Mouse (Mus musculus): ENCODE data around the gene Pla2g16.

The Pla2g16 gene

DNA sequence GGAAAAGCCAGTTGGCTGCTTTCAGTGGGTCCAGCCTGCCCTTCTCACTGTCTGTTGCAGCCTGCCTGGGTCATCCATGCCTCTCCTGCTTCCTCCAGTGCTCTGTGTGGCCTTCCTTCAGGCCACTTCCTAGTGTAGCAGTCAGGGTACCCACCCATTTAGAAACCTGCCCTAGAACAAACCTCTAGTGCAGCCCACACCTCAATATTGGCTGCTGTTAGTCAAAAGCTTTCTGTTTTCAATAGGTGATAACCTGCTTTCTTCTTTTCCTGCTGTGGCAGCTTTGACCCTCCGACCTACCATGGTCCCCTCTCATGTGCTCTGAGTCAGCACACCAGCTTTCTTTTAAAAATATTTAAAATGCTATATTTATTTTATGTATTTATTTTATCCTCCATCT, 7.2 kb downstream of the Pla2g16 start:
- DNase-seq (ENCODE audit: low spot score), result no peak

DNA sequence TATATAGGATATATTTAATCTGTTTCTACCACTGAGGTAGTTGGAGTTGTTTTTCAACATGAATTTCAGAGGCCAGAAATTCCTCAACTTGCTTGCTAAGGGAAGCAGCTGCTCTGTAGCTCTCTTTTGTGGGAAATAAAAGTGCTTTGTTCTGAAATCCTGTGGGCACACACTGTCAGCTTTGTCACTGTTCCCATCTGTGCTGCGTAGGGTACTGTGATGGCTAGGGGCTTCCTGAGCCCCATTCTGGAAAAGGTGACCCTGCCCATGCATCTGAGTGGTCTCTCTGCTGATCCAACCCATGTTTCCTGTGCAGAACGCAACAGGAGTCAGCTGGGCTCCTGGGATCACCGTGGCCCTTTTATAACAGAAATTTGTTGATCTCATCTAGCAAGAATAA, 9.6 kb downstream of the Pla2g16 start:
- no peak for DNase-seq (ENCODE audit: low spot score)

DNA sequence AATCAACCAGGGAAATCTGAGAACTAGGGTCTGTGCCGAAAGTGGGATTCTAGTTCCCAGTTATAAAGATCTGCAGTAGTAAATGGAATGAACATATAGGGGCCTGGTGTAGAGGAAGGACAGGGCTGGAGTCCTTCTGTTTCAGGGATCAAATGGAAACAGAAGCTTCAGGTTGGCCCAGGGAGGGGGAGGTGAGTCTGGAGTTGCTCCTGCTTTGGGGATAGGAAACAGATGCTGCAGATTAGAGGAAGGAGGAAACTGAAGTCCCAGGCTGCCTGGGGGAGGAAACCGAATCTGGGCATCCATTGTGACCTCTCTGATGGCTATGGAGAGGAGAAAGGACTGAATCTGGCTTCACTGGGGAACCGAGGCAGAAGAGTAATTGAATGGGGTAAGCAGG, 11.1 kb downstream of the Pla2g16 start:
- DNase-seq (ENCODE audit: low spot score), result no peak

DNA sequence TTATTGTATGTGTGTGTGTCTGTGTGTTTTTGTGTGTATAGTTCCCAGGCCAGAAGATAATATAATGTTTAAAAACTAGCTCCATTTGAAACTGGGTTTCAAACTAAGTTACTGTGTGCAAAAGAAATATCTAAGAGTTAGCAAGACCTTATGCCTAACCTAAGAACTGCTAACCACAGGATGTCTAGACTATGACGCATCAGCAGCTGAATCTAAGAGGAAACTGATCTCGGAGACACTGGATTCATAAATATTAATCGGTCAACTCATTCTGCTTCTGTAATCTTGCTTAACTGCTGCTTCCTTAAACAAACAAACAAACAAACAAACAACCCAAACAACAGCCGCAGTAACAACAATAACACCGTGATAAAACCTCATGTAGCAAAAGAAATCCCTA, 12.4 kb downstream of the Pla2g16 start:
- DNase-seq (ENCODE audit: low spot score), result no peak

DNA sequence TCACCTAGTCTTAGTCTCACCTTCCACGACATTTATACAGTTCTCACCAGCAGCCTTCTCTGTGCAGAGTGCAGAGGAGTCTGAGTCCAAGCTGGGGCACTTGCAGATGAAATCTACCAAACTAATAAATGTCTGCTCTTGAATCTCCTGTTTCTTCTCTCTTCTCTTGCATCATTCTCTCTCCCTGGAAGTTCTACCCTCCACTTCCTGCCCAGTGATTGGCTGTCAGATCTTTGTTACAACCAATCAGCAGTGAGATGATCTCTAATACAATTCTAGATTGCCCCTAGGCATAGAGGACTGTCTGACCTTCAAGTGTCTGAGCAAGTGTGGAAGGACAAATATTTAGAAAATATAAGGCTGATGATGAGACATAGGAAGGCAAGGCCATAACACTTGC, 18.9 kb downstream of the Pla2g16 start:
- no peak for DNase-seq (ENCODE audit: low spot score)

DNA sequence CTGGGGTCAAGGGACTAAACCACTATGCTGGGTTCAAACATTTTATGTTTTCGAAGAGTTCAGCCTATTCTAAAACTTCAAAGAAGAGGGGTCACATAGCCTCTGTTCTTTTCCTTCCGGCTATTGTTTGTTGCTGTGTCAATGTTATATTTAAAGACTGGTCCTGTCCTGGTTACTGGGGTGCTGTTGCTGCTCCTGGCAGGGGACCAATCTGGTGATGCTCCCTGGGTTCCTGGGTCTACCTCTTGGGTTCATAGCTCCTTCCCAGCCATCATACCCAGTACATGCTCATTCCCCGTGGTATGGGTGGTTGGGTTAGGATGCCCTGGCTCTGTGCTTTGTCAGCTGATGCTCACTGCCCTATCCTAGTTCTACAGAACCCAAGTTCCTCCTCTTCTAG, 20.5 kb downstream of the Pla2g16 start:
- DNase-seq (ENCODE audit: low spot score), result no peak

DNA sequence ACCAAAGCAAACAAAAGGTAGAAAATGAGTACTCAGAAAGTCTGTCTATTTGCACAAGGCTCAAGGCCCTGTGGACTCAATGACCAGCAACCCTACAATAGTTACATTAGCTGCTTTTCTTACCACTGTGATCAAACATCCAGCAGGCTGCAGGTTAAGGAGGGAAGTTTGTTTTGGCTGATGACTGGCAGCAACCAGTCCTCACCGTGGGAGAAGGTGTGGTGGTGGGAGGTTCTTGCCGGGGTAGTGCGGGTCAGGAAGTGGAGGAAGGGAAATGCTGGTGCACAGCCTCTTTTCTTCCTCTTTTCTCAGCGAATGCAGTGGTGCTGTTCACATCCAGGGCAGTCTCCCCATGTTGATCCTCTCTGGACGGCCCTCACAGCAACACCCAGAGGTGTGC, 23.8 kb downstream of the Pla2g16 start:
- DNase-seq (ENCODE audit: low spot score), result no peak

DNA sequence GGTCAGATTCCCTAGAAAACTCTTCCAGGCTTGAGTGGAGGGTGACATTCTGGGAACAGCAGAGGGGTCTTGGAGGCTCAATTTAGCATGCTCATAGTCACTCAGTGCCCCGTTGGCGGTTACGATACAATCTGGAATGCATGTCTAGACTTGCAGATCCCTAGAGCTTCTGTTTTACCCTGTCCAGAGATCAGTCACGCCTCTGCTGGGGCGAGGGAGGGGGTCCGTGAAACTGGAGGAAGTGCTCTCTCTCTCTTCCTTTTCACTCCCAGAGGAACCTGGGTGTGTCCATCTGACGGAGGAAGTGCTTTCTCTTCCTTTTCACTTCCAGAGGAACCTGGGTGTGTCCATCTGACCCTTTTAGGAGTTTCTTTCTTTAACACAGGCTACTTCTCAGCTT, 25.8 kb downstream of the Pla2g16 start:
- no peak for DNase-seq (ENCODE audit: low spot score)

DNA sequence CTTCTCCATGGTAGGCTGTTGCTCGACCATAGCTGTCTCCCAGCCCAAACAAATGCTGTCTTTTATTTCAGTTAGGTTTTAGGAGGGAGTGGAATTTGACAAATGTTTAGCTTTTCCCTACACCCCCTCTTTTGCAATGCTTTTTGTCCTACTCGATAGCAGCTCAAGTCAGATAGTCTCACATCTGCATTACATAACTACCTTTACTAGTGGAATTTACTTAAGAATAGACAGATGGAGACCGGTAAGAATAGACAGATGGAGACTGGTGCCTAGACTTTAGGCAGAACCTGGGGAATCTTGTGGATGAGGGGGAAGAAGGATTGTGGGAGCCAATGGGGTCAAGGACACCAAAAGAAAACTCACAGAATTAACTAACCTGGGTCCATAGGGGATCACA, 26.3 kb downstream of the Pla2g16 start:
- no peak for DNase-seq (ENCODE audit: low spot score)

DNA sequence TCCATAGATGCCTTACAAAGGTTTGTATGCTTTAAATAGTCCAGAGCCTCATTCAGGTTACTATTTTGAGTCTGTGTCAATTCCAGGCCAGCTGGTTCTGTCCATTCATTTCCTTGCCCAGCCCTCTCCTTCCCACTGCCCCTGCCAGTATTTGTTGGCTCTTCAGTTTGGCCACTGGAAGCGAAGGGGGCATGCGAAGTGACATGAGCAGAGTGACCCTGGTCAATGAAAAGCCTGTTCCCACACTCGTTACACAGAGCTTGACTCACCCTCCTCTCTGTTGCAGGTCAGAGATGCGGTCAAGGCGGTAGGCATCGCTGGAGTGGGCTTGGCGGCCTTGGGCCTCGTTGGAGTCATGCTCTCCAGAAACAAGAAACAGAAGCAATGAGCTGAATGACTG, 28.0 kb downstream of the Pla2g16 start:
- no peak for DNase-seq (ENCODE audit: low spot score)

DNA sequence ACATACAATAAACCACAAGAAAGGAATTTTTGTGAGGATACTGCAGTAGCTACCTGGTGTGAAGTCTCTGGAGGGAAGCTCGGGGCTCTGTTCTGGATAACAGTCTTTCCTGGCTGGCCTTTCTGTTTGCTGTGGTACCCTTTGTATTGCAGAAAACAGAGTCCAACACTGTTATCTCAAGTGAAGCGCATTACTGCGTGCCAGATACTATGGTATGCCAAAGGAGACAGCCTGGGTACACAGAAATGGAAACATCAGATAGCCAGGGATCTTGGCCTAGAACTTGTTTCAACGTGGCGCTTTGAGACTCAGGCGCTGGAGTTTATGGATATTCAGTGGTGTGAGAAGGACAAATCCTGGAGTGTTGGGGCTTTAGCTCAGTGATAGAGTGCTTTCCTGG, 28.5 kb downstream of the Pla2g16 start:
- DNase-seq (ENCODE audit: low spot score), result no peak

DNA sequence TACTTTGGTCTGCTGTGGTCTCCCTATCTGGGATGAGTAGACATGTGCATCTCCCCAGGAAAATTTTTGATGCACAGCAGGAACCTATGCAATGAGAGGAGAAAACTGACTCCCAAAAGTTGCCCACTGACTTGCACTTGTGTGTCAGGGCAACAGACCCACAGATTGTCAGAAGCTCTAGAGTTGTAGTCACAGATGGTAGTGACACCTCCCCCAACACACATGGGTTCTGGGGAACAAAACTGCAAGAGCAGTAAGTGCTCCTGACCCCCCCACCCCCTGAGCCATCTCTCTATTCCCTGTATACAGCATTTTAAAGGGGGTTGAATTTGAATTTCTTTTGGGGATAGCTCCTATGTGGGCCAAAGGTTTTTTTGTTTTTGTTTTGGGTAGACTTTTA, 33.5 kb downstream of the Pla2g16 start:
- DNase-seq (ENCODE audit: low spot score), result no peak

DNA sequence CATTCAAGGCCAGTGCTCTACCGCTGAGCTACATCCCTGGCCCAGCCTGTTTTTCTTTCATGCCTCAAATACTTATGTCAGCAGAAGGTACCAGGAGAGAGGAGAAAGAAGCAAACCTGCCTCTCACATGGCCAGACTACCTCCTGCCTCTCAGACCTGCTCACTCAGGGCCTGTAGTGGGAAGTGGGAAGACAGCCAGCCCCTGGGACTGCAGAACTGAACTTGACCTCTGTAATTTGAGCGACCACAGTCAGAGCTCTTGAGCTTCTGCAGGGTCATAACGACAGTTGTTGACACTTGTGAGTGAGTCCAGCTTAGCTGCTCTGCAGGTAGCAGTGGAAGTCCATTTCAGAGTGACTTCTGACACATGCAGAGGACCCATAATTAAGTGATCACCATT, 34.8 kb downstream of the Pla2g16 start:
- no peak for DNase-seq (ENCODE audit: low spot score)

DNA sequence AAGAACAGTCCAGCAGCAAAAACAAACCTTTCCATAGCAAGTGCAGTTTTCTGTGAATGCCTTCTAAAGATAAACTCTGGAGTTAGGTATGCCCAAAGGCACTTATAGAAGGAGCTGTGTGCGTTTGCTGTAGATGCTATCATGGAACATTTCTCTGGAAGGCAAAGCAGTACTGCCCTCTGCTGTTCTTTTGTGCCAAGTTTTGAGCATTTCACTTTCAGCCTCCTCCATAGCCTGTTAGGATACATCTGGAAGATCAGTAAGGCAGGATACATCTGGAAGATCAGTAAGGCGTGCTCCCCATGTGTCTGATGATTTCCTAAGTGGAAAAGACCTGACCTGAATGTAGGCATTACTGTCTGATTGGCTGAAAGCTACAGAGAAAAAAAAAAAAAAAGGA, 38.3 kb downstream of the Pla2g16 start:
- DNase-seq (ENCODE audit: low spot score), result peak; percentile 21

DNA sequence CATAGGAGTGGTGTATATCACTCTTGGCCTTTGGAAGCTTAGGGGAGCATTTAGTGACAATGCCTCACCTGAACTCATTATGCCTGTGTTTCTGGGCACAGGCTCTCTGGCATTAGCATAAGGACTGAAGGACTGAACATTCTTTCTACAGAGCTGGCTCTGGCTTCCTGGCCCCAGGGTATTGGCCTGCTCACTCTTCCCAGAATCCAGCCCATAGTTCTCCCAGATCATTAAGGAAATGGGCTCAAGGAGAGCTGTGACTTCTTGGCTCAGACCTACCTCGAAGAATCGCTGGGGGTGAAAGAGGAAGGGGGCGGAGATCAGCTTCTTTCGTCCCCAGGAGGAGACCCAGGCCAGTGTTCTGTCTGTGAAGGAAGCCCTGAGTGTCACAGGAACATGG, 41.2 kb downstream of the Pla2g16 start:
- DNase-seq (ENCODE audit: low spot score), result no peak

DNA sequence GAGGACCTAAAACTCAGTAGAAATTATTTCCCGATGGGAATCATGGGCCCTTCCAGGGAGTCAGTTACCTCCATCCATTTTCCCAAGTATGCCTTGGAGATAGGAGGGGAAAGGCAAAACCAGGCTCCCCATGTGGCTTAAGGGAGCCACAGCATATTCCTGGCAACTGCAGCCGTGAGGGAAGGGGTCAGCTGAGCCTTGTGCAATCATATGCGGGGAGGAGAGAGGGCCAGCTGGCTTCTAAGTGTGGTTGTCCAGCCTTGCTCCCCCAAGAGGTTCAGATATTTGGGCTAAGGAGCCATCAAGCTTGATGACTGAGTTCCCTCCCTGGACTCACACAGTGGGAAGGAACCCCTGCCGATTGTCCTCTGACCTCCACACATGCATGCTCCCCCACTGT, 44.3 kb downstream of the Pla2g16 start:
- DNase-seq (ENCODE audit: low spot score), result no peak

DNA sequence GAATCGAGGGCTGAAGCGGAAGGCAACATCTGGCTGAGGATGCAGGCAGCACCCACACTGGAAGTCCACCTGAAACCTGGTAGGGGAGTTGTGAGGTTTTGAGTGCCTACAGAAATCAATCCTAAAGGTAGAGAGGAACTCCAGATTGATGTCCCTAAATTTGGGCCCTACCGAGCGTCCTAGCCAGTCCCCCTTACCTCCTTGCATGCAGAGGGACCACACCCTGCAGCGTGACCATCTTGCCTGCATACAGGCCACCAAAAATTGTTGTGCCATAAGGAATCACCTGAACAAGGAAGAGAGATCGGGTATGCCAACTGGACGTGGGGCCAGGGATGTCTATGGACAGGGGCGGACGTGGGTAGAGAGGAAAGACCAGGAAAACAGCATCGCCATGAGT, 46.8 kb downstream of the Pla2g16 start:
- no peak for DNase-seq (ENCODE audit: low spot score)

DNA sequence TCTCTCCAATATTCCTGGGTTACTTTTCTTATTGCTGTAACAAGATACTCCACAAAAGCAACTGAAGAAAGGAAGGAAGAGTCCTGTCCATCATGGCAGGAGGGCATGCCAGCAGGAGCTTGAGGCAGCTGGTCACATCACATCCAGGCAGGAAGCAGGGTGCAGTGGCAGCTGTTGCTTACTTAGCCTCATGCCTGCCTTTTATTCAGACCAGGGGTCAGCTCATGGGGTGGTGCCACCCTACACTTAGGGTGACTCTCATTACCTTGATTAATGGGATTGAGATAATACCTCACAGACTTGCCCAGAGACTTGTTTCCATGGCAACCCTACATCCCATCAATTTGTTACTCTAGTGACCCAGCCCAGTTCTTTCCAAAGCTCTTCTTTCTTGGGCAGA, 47.8 kb downstream of the Pla2g16 start:
- no peak for DNase-seq (ENCODE audit: low spot score)

DNA sequence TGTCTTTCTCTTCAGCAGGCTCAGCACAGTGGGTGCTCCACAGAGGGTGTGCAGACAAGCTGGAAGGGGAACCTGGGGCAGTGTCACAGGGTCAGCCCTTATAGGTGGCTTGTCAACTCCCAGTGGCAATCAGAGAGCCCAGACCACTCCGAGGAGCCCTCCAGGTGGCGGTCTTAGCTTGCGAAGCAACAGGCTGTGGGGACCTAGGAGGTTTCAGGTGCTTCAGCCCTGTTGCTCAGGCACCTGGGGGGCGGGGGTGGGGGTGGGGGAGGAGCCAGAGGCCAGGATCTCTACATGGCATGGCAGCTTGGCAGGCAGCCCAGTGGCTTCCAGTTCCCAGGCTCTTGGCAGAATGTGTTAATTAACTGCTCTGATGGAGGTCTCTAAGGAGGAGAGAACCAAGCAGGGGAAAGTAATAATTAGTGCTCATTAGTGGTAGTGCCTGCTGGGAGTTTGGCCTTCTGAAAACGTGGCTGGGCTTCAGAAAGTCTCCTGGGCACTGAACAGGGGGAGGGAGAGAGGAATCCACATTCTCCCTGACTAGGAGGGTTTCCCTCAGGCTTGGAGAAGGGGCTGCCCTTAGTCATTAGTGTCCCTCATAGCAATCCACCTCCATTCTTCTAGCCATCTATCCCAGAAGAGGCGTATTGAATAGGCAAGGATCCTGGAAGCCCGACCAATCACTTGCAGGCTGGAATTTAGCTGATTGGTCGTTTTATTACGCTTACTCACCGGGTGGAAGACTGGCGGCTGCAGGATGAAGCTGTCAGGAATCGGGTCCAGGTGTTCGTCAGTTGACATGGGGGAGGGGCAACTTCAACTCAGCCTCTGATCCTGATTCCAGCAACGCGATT, 48.9 kb downstream of the Pla2g16 start:
- peak; percentile 12 for DNase-seq (ENCODE audit: low spot score)

DNA sequence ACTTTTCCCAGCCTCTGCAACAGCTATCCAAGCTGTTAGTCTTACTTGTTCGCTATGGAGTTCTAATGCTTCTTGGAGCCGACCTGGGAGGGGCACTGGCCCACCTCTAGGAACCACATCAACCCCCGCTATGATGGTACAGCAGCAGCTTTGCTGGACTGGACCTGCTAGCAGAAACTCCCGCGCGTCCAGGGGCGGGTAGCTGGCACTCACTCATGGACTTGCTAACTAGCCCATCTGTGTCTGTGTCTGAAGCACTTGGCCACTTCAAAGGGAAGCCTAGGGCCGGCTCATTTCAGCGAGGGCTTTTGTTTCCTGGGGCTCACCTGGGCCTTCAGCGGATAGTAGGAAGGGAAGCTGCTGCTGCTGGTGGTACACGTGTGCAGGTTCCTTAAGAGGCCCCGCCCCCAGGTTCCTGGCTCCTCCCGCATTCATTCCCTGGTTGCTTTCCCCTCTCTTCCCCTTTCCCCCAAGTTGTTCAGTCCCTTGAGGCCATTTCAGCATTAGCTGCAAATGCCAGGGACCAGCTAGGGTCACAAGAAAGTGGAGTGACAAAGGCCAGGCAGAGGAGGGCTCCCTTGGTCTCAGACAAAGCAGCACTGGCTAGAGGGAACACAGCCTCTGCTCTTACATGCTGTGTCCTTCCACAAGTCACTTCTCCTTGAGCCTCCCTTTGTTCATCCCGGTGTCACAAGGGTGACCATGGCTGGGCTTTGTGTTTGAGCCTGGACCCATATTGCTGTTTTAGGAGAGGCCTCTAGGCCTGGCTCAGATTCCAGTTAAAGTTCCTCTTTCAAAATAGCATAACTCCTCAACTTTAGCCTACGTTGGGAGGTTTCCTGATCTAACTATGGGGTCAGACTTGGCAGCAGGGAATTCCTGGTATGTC, 49.8 kb downstream of the Pla2g16 start, which contains the start of gene Lgals12:
Gene Lgals12, minus strand, starts transcription at position 393 of the 889 bp plus-strand sequence.
- DNase-seq (ENCODE audit: low spot score), result no peak

DNA sequence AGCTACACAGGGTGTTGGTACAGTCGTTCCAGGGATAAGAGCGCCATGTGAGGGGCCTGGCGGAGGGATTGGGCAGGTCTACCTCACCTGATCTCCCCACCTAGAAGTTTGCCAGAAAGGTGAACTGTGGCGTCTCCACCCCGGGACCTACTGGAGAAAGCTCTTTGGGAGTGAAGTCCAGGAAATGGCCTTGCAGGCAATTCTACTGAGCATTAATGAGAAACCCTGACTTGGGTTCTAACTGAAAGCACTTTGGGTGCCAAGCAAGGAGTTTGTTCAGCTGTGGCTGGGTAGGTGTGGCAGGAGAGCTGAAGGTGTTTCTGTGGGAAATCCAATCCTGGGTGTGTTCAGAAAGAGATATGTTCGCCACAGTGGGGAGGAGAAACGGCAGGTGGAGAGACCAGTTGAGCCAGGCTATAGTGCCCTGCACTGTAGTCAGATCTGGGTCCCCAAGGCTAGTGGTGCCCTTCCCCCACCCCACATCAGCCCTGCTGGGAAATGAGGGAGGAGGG, 50.5 kb downstream of the Pla2g16 start:
- no peak for DNase-seq (ENCODE audit: low spot score)

DNA sequence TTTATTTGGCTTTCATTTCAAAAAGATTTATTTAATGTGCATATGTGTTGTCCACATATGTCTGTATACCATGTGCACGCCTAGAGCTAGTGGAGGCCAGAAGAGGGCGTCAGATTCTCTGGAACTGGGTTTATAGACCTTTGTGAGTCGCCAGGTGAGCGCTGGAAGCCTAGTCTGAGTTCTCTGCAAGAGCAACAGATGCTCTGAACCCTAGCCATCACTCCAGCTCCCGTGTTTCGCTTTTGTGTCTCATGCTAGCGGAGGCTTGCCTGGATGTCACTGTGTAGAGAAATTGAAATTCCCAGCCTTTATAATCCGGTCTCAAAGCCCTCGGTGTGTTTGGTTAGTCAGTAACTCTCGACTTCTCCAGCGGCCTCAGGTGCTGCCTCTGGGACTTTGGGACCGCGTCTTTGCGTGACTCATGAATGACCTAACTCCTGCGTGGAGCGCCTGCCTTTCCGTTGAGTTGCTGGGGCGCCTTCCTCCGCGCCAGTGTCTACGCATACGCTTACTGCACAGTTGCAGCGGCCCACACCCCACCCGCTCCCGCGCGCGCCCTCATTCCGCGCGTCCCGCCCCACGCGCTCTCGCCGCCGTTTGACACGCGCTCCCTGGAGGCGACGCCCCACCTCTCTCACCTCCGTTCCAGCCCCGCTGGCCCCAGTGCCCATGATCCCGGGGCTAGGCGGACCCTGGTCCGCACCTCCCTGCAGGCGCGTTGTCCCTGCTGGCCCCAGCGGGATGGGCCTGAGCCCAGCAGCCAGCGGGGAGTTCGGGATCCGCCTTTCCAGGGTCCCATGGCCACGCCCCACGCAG, 54.9 kb downstream of the Pla2g16 start, which contains the start of gene Hrasls5:
Gene Hrasls5, plus strand, starts transcription at position 600 of the 816 bp plus-strand sequence.
- DNase-seq (ENCODE audit: low spot score), result peak; percentile 19
